Mouse (Mus musculus) liver, embryonic 16.5 days (tissue): ENCODE data around the gene Olfr1025-ps1. TPM values are rescaled to one million over a fixed set of nuclear protein-coding genes. Genes with fewer than 3 reads are reported as not detected.

Source experiments
- ATAC-seq: fragments of 200-750 bp; cut with Nextera tagmentation; 2 replicates; pipeline ENCODE4 v1.8.0; 2017; ENCODE audit warnings: low read depth, mild to moderate bottlenecking, moderate number of reproducible peaks, moderate library complexity
- H3K27ac ChIP-seq: fragments of 300-500 bp; sonication (generic); 2 replicates; pipeline ENCODE4 v1.5.1; 2014; ENCODE audit warnings: mild to moderate bottlenecking, low read length
- H3K27me3 ChIP-seq: fragments of 300-500 bp; sonication (generic); 2 replicates; pipeline ENCODE4 v1.6.1; 2014; ENCODE audit warnings: low read depth, low read length, mixed read lengths; ENCODE audit not compliant: control insufficient read depth, insufficient read depth
- H3K36me3 ChIP-seq: fragments of 300-500 bp; sonication (generic); 2 replicates; pipeline ENCODE4 v1.6.1; 2014; ENCODE audit warnings: mild to moderate bottlenecking; ENCODE audit not compliant: control insufficient read depth, insufficient read depth
- H3K4me1 ChIP-seq: fragments of 300-500 bp; sonication (generic); 2 replicates; pipeline ENCODE4 v1.6.1; 2014; ENCODE audit warnings: low read depth, low read length, mixed read lengths; ENCODE audit not compliant: control insufficient read depth
- H3K4me2 ChIP-seq: fragments of 300-500 bp; sonication (generic); 2 replicates; pipeline ENCODE4 v1.6.1; 2014; ENCODE audit warnings: low read depth, low read length, mixed read lengths
- H3K4me3 ChIP-seq: fragments of 300-500 bp; sonication (generic); 2 replicates; pipeline ENCODE4 v1.5.1; 2014; ENCODE audit warnings: low read depth, mild to moderate bottlenecking, low read length
- H3K9ac ChIP-seq: fragments of 300-500 bp; sonication (generic); 2 replicates; pipeline ENCODE4 v1.6.1; 2014; ENCODE audit warnings: low read depth, low read length
- H3K9me3 ChIP-seq: fragments of 300-500 bp; sonication (generic); replicated peaks from 2 replicates; pipeline ENCODE4 v1.6.1; 2016; ENCODE audit warnings: low read length; ENCODE audit not compliant: control insufficient read depth
- WGBS: fragments of 180-500 bp; shearing (Covaris S2); extraction: QIAGEN DNeasy Blood & Tissue Kit; methylation state at CpG from one replicate; pipeline ENCODE4 v1.1.7; 2014; ENCODE audit not compliant: insufficient replicate concordance; 5-methylcytosine and 5-hydroxymethylcytosine counted together
- polyA plus RNA-seq: library from polyadenylated mRNA; unstranded; fragments of >200 nt; fragmentation: Nextera tagmentation; extraction: Ambion mirVana; gene quantifications from 2 replicates; pipeline ENCODE4 v1.2.1, GENCODE M21; 2015

Olfr1025-ps1 gene
- not detected in 2 replicates for polyA plus RNA-seq

GRCm38 (mm10) chr2:85914893-85915292 lies at the start of gene Olfr1025-ps1:
Gene Olfr1025-ps1, plus strand, starts transcription at chr2:85915193.
- Histone ChIP-seq H3K4me1 (no peaks in the 10 kb centered on the region), H3K27ac (no peak within 1 kb of the TSS), H3K27me3 (no peaks in the 10 kb centered on the region), H3K4me3 (no peak within 1 kb of the TSS), H3K36me3 (no peaks in the 10 kb centered on the region), H3K9me3 (no peaks in the 10 kb centered on the region), H3K9ac (no peak within 1 kb of the TSS), H3K4me2 (no peak within 1 kb of the TSS)
- ATAC-seq: no peak
- WGBS: 27% methylated on average over 1 of the region's 1 CpGs

GRCm38 (mm10) chr2:85868294-85868693 lies 46.7 kb upstream of the Olfr1025-ps1 start, which contains the start of gene Olfr1022:
Gene Olfr1022, plus strand, starts transcription at chr2:85868594.
- no peak for ATAC-seq
- Histone ChIP-seq H3K4me2 (no peak within 1 kb of the TSS), H3K27me3 (no peaks in the 10 kb centered on the region), H3K9me3 (no peaks in the 10 kb centered on the region), H3K9ac (no peak within 1 kb of the TSS), H3K4me1 (no peaks in the 10 kb centered on the region), H3K27ac (no peak within 1 kb of the TSS), H3K4me3 (no peak within 1 kb of the TSS), H3K36me3 (no peaks in the 10 kb centered on the region)
- WGBS: 20% methylated on average over 2 of the region's 2 CpGs

GRCm38 (mm10) chr2:85885340-85885739 lies 29.7 kb upstream of the Olfr1025-ps1 start, which contains the start of gene Olfr1023:
Gene Olfr1023, plus strand, starts transcription at chr2:85885640.
- H3K4me3 ChIP-seq: no peak within 1 kb of the TSS
- no peak within 1 kb of the TSS for H3K4me2 ChIP-seq
- WGBS: 50% methylated on average over 2 of the region's 2 CpGs
- no peak within 1 kb of the TSS for H3K9ac ChIP-seq
- H3K9me3 ChIP-seq: no peaks in the 10 kb centered on the region
- no peaks in the 10 kb centered on the region for H3K27me3 ChIP-seq
- no peaks in the 10 kb centered on the region for H3K36me3 ChIP-seq
- no peak for ATAC-seq
- H3K27ac ChIP-seq: no peak within 1 kb of the TSS
- H3K4me1 ChIP-seq: no peaks in the 10 kb centered on the region

DNA sequence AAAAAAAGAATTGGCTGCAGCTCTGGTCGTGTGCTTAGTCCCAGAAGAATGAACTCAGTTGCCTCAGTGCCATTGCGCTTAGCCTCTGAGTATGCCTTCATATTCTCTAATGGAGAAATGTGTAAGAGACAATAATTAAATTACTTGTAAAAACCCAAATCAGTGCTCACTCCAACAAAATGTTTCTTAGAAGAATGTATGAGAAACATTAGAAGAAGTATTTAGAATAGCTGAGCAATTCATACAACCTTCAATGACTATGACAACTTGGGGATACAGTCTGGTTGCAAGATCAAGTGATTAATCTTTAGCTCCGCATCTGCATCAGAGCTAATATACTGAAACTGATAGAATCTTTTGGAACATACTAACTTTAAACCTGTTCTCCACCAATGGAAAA lies 10.0 kb upstream of the Olfr1025-ps1 start, which contains the start of gene Olfr1024:
TSS of gene Olfr1024 (minus strand) at position 101 of the 400 bp plus-strand sequence.
- Histone ChIP-seq H3K4me2 (no peak within 1 kb of the TSS), H3K4me1 (no peaks in the 10 kb centered on the region), H3K36me3 (no peaks in the 10 kb centered on the region), H3K27ac (no peak within 1 kb of the TSS), H3K27me3 (no peaks in the 10 kb centered on the region), H3K4me3 (no peak within 1 kb of the TSS), H3K9ac (no peak within 1 kb of the TSS), H3K9me3 (no peaks in the 10 kb centered on the region)
- WGBS: 68% methylated on average over 3 of the region's 3 CpGs
- ATAC-seq: no peak

DNA sequence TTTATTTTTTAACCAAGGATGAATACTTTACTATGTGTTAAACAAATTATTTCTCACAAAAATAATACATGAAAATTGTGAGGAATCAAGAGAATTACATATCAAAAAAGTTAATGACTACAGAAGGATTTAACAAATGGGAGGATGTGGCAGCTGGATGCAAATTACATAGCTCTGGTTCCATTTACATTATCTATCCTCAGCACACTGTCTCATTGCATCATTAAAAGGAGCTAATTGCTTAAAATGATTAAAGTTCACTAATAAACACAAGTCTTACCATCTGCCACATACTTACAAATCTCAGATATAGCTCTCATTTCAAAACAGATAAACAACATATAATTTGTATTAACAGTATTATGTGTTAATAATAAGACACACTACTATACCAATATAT lies 1.8 kb upstream of the Olfr1025-ps1 start:
- Histone ChIP-seq H3K4me1 (no peaks in the 10 kb centered on the region), H3K4me2 (no peak overlapping the region)

GRCm38 (mm10) chr2:85921258-85921657 lies 6.3 kb downstream of the Olfr1025-ps1 start, which contains the start of gene Olfr1026:
Gene Olfr1026, plus strand, starts transcription at chr2:85921558.
- no peak within 1 kb of the TSS for H3K4me2 ChIP-seq
- no peaks in the 10 kb centered on the region for H3K9me3 ChIP-seq
- ATAC-seq: no peak
- no peak within 1 kb of the TSS for H3K4me3 ChIP-seq
- no peaks in the 10 kb centered on the region for H3K36me3 ChIP-seq
- no peaks in the 10 kb centered on the region for H3K27me3 ChIP-seq
- 63% methylated on average over 3 of the region's 3 CpGs for WGBS
- no peak within 1 kb of the TSS for H3K27ac ChIP-seq
- no peaks in the 10 kb centered on the region for H3K4me1 ChIP-seq
- H3K9ac ChIP-seq: no peak within 1 kb of the TSS

More for the DNA sequence above, 1.8 kb upstream of the Olfr1025-ps1 start:
- no peaks in the 10 kb centered on the region for H3K9me3 ChIP-seq
- no peak overlapping the region for H3K27ac ChIP-seq
- H3K36me3 ChIP-seq: no peaks in the 10 kb centered on the region
- ATAC-seq: no peak
- no peak overlapping the region for H3K9ac ChIP-seq
- no peaks in the 10 kb centered on the region for H3K27me3 ChIP-seq
- H3K4me3 ChIP-seq: no peak overlapping the region

- H3K4me3 ChIP-seq: no peak within 1 kb of the TSS
- no peak for ATAC-seq
- no peak within 1 kb of the TSS for H3K27ac ChIP-seq
- whole genome bisulfite sequencing: 36% methylated on average over 1 of the region's 1 CpGs
- no peaks in the 10 kb centered on the region for H3K9me3 ChIP-seq
- no peaks in the 10 kb centered on the region for H3K4me1 ChIP-seq
- H3K9ac ChIP-seq: no peak within 1 kb of the TSS
- no peaks in the 10 kb centered on the region for H3K36me3 ChIP-seq
- no peaks in the 10 kb centered on the region for H3K27me3 ChIP-seq
- H3K4me2 ChIP-seq: no peak within 1 kb of the TSS
Observed at GRCm38 (mm10) chr2:85950137-85950536, 35.1 kb downstream of the Olfr1025-ps1 start, which contains the start of gene Olfr1028. Gene Olfr1028, plus strand, starts transcription at chr2:85950437.

Other genes starting within 250 kb of the Olfr1025-ps1 start
- gene Olfr1006, start 236.4 kb upstream of the Olfr1025-ps1 start, polyA plus RNA-seq: not detected in 2 replicates
- gene Olfr1008, start 225.8 kb upstream of the Olfr1025-ps1 start, polyA plus RNA-seq: not detected in 2 replicates
- not detected in 2 replicates for gene Olfr1009, start 199.8 kb upstream of the Olfr1025-ps1 start, polyA plus RNA-seq
- gene Olfr1012, start 152.4 kb upstream of the Olfr1025-ps1 start, polyA plus RNA-seq: not detected in 2 replicates
- not detected in 2 replicates for gene Olfr1013, start 148.1 kb upstream of the Olfr1025-ps1 start, polyA plus RNA-seq
- gene Olfr1014, start 142.5 kb upstream of the Olfr1025-ps1 start, polyA plus RNA-seq: not detected in 2 replicates
- gene Olfr1015, start 133.2 kb upstream of the Olfr1025-ps1 start, polyA plus RNA-seq: not detected in 2 replicates
- gene Olfr1016, start 112.6 kb upstream of the Olfr1025-ps1 start, polyA plus RNA-seq: not detected in 2 replicates
- gene Olfr1018, start 96.7 kb upstream of the Olfr1025-ps1 start, polyA plus RNA-seq: not detected in 2 replicates
- not detected in 2 replicates for gene Olfr1019, start 69.7 kb upstream of the Olfr1025-ps1 start, polyA plus RNA-seq
- gene Olfr1020, start 68.2 kb upstream of the Olfr1025-ps1 start, polyA plus RNA-seq: not detected in 2 replicates
- not detected in 2 replicates for gene Olfr1022, start 46.6 kb upstream of the Olfr1025-ps1 start, polyA plus RNA-seq
- gene Olfr1023, start 29.6 kb upstream of the Olfr1025-ps1 start, polyA plus RNA-seq: not detected in 2 replicates
- not detected in 2 replicates for gene Olfr1024, start 10.1 kb upstream of the Olfr1025-ps1 start, polyA plus RNA-seq
- not detected in 2 replicates for gene Olfr1026, start 6.4 kb downstream of the Olfr1025-ps1 start, polyA plus RNA-seq
- gene Olfr1028, start 35.2 kb downstream of the Olfr1025-ps1 start, polyA plus RNA-seq: not detected in 2 replicates
- not detected in 2 replicates for gene Olfr1029, start 58.7 kb downstream of the Olfr1025-ps1 start, polyA plus RNA-seq
- gene Olfr1030, start 64.1 kb downstream of the Olfr1025-ps1 start, polyA plus RNA-seq: not detected in 2 replicates
- gene Olfr1031, start 75.1 kb downstream of the Olfr1025-ps1 start, polyA plus RNA-seq: not detected in 2 replicates
- gene Olfr1032, start 90.3 kb downstream of the Olfr1025-ps1 start, polyA plus RNA-seq: not detected in 2 replicates
- 1.1 and 1.5 TPM in 2 replicates for gene Olfr1033, start 105.4 kb downstream of the Olfr1025-ps1 start, polyA plus RNA-seq
- gene Olfr1034, start 130.7 kb downstream of the Olfr1025-ps1 start, polyA plus RNA-seq: 0.05 and 0.06 TPM in 2 replicates
- gene Olfr1036, start 158.8 kb downstream of the Olfr1025-ps1 start, polyA plus RNA-seq: not detected in 2 replicates
- gene Olfr1037, start 172.2 kb downstream of the Olfr1025-ps1 start, polyA plus RNA-seq: not detected in 2 replicates
- not detected in 2 replicates for gene Olfr1039, start 220.7 kb downstream of the Olfr1025-ps1 start, polyA plus RNA-seq
- not detected in 2 replicates for gene Olfr1040, start 231.5 kb downstream of the Olfr1025-ps1 start, polyA plus RNA-seq
- gene Olfr1042, start 246.6 kb downstream of the Olfr1025-ps1 start, polyA plus RNA-seq: not detected in 2 replicates